Mouse (Mus musculus): ENCODE results near the gene Stkld1.

GRCm38 (mm10) chr2:26916738-26917137 is 17.1 kb upstream of the Stkld1 start:
- TF ChIP-seq EP300 (IDR thresholded peaks at IDR 0.05; ENCODE audit: low read depth), result no peak
- no peak for TF ChIP-seq CTCF (IDR thresholded peaks at IDR 0.05; ENCODE audit: low read depth)
